Comparison of ENCODE assay signal across 8 mouse cellular contexts in genomic region chr17:87532158-87532545, GRCm38 (mm10).
A peak's percentile ranks its signal among the peaks of the same experiment; 100 is the strongest.
DNase-seq lines count a peak whose midpoint lies in the region; ATAC-seq and TF ChIP-seq lines count a peak whose summit lies in the region.

No protein-coding gene starts in this region.

- intact Hi-C loops in left cerebral cortex, adult 2 months (cut with DNase I): no loop called here
- intact Hi-C loops in left cerebral cortex, postnatal 14 days (cut with DNase I): loop anchor here (5.0 kb wide), 1 partner anchor 70 kb away; no protein-coding TSS in a partner anchor

- peaks cover 43% of the 10 kb centered on the region for H3K27me3 ChIP-seq in midbrain, embryonic 10.5 days (ENCODE audit: low read depth, poor library complexity, severe bottlenecking)

- WGBS in midbrain, embryonic 10.5 days: 9% methylated on average over 9 of the region's 9 CpGs

- H3K4me1 ChIP-seq in midbrain, embryonic 10.5 days: peaks cover 29% of the 10 kb centered on the region

- H3K36me3 ChIP-seq in midbrain, embryonic 10.5 days: no peaks in the 10 kb centered on the region

- no peak for ATAC-seq in cerebellum, adult (ENCODE audit: insufficient number of reproducible peaks, low FRiP score, low TSS enrichment)

- H3K4me3 ChIP-seq in left cerebral cortex, adult 2 months: no peak overlapping the region
- peak overlapping the region; percentile 57 for H3K4me3 ChIP-seq in midbrain, embryonic 10.5 days

- H3K9me3 ChIP-seq in midbrain, embryonic 10.5 days (replicated peaks): no peaks in the 10 kb centered on the region

- no peak for DNase-seq in left cerebral cortex, adult 2 months (ENCODE audit: extremely low spot score in 1 of 2, low spot score in 2 of 2)
- DNase-seq in left cerebral cortex, postnatal 14 days (ENCODE audit: low spot score in 2 of 2): no peak
- DNase-seq in heart, adult 9 months (ENCODE audit: low spot score in 2 of 2): peak; percentile 44 to 52
- peak; percentile 35 to 49 for DNase-seq in kidney, postnatal 4 days
- no peak for DNase-seq in midbrain, embryonic 10.5 days (ENCODE audit: low spot score)
- DNase-seq in T-cell, adult 2 months (ENCODE audit: low spot score): no peak
- DNase-seq in right cerebral cortex, postnatal 4 days: no peak

- no peak for TF ChIP-seq CTCF in left cerebral cortex, adult 2 months (IDR thresholded peaks at IDR 0.05)

- H3K27ac ChIP-seq in left cerebral cortex, adult 2 months: peak overlapping the region; percentile 72
- peak overlapping the region; percentile 80; the same call in 1 of the 2 replicates for H3K27ac ChIP-seq in midbrain, embryonic 10.5 days (replicated peaks)

Comparison
In these comparisons a context has a peak if more than half of its experiments do, and no peak if none do; other contexts are left out.
1. DNase-seq: peak in heart, adult 9 months (2 of 2) and kidney, postnatal 4 days (2 of 2); none in left cerebral cortex, adult 2 months (0 of 2), left cerebral cortex, postnatal 14 days (0 of 2), midbrain, embryonic 10.5 days (single experiment), T-cell, adult 2 months (single experiment) and right cerebral cortex, postnatal 4 days (single experiment).